Mouse (Mus musculus): Measurements from ENCODE around the gene Slc22a7. TPM values are rescaled to one million over a fixed set of nuclear protein-coding genes. Genes with fewer than 3 reads are reported as not detected.

Slc22a7 gene
- not detected in 2 replicates for polyA plus RNA-seq (2014; fragmentation: Nextera tagmentation; extraction: Ambion mirVana)

DNA sequence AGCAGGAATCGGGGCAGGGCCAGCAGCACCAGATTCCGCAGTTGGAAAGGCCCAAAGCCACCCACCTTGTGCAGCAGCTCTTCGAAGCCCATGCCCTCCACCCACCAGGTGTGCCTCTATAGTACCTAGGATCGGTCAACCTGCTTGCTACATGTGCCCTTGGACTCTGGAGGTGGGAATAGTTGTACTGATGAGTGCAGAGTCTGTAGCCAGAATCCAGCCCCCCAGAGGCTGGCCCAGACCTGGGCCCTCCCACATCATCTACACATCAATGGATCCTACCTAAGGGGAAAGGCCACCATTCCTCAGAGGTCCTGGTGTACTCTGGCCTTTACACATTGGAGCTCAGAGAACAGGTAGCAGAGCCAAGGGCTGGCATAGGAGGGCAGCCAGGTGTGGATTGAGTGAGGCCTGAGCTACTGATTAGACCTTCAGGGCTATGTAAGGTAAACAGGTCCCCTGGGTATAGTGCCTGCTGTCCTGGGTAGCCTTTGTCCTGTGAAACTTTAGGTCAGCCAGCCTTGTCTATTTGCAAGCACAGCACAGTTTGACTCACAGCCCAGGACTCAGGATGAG is at the start of gene Slc22a7:
TSS of gene Slc22a7 (minus strand) at position 160 of the 576 bp plus-strand sequence.
- Histone ChIP-seq H3K27me3 (replicated peaks; ENCODE audit: control insufficient read depth, insufficient read depth, low read length) (peaks cover 17% of the 10 kb centered on the region), H3K9ac (ENCODE audit: low read depth, low read length) (0 out of 2 replicates have a peak within 1 kb of the TSS, but pooled peaks have one; percentile 25), H3K36me3 (ENCODE audit: control insufficient read depth, insufficient read depth, low read length) (no peaks in the 10 kb centered on the region), H3K4me2 (ENCODE audit: low read depth, low read length) (no peak within 1 kb of the TSS), H3K27ac (replicated peaks; ENCODE audit: low read depth, low read length) (no peak within 1 kb of the TSS), H3K4me3 (ENCODE audit: low read depth, low read length) (no peak within 1 kb of the TSS), H3K9me3 (ENCODE audit: control insufficient read depth, low read length) (no peaks in the 10 kb centered on the region), H3K4me1 (ENCODE audit: control insufficient read depth, insufficient read depth, low read length) (peaks cover 5% of the 10 kb centered on the region; the same call in 1 of the 2 replicates)
- no peak for DNase-seq (ENCODE audit: low spot score)
- 78% methylated on average over 4 of the region's 4 CpGs for WGBS
- ATAC-seq (ENCODE audit: low read depth): no peak

DNA sequence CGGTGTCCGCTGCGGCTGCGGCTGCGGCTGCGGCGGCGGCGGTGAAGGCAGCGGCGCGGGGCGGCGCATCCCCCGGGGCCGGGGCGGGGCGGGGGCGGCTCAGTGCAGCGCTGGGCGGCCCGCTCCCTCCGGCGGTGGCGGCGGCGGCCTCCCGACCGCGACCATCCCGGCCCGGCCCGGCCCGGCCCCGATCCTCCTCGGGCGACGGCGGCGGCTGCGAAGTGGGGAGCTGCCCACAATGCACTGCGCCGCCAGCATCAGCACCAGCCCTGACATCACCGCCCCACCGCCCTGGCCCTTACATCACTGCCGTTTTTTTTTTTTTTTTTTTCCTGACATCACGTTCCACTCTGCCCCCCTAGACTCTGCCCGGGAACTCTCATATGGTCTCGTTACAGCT is 49.2 kb upstream of the Slc22a7 start, which contains the start of gene Ttbk1:
TSS of gene Ttbk1 (minus strand) at position 245 of the 400 bp plus-strand sequence.
- 4% methylated on average over 3 of the region's 49 CpGs for WGBS

DNA sequence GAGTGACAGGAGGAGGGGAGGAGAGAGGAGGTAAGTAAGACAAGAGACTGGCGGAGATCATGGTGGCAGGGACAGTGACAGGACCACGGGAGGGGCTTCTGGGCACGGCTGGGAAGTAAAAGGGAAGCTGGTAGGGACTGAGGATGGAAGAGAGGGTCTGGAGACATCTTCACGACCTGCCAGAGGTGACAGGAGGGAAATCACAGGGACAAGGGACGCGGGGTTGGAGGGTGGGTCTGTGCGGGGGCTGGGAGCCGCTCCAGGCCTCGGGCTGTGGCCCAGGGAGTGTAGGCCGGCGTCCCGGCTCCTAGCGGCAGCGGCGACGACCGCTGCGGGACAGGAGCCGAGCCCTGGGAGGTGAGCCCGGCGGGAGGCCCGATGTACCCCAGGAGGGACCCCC is 48.7 kb upstream of the Slc22a7 start:
- Histone ChIP-seq H3K4me1 (ENCODE audit: control insufficient read depth, insufficient read depth, low read length) (no peaks in the 10 kb centered on the region), H3K4me2 (ENCODE audit: low read depth, low read length) (peak overlapping the region; percentile 59), H3K36me3 (ENCODE audit: control insufficient read depth, insufficient read depth, low read length) (no peaks in the 10 kb centered on the region), H3K27me3 (replicated peaks; ENCODE audit: control insufficient read depth, insufficient read depth, low read length) (peaks cover 63% of the 10 kb centered on the region), H3K4me3 (ENCODE audit: low read depth, low read length) (peak overlapping the region; percentile 38), H3K9me3 (ENCODE audit: control insufficient read depth, low read length) (no peaks in the 10 kb centered on the region), H3K27ac (replicated peaks; ENCODE audit: low read depth, low read length) (no peak overlapping the region), H3K9ac (ENCODE audit: low read depth, low read length) (peak overlapping the region; percentile 58)
- 6% methylated on average over 7 of the region's 22 CpGs for WGBS
- ATAC-seq (ENCODE audit: low read depth) (no peak), DNase-seq (ENCODE audit: low spot score) (no peak)

More for the DNA sequence above, 49.2 kb upstream of the Slc22a7 start, which contains the start of gene Ttbk1:
- no peak for DNase-seq (ENCODE audit: low spot score)
- Histone ChIP-seq H3K27ac (replicated peaks; ENCODE audit: low read depth, low read length) (no peak within 1 kb of the TSS), H3K4me3 (ENCODE audit: low read depth, low read length) (peak within 1 kb of the TSS; percentile 38), H3K4me1 (ENCODE audit: control insufficient read depth, insufficient read depth, low read length) (no peaks in the 10 kb centered on the region), H3K27me3 (replicated peaks; ENCODE audit: control insufficient read depth, insufficient read depth, low read length) (peaks cover 63% of the 10 kb centered on the region), H3K9ac (ENCODE audit: low read depth, low read length) (peak within 1 kb of the TSS; percentile 58), H3K36me3 (ENCODE audit: control insufficient read depth, insufficient read depth, low read length) (no peaks in the 10 kb centered on the region), H3K9me3 (ENCODE audit: control insufficient read depth, low read length) (no peaks in the 10 kb centered on the region), H3K4me2 (ENCODE audit: low read depth, low read length) (peak within 1 kb of the TSS; percentile 59)
- peak; percentile 53; the same call in 1 of the 2 replicates for ATAC-seq (ENCODE audit: low read depth)

DNA sequence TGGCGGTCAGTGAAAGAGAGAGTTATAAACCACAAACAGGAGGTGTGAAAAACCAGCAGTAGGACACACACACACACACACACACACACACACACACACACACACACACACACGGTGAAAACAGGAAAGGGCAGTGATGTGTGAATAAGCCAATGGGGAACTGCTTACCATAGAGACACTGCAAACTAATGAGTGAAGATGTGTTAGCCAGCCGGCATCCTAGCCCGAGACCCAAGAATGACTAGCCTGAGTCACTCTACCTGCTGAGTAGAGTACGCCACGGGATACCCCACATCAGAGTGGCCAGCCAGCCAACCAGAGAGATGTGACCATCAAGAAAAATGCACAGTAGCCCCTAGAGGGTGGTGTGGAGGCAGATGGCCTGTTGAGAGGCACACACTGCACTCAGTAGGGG is 46.2 kb upstream of the Slc22a7 start:
- DNase-seq (ENCODE audit: low spot score) (no peak), ATAC-seq (ENCODE audit: low read depth) (no peak)
- Histone ChIP-seq H3K36me3 (ENCODE audit: control insufficient read depth, insufficient read depth, low read length) (no peaks in the 10 kb centered on the region), H3K9ac (ENCODE audit: low read depth, low read length) (no peak overlapping the region), H3K4me1 (ENCODE audit: control insufficient read depth, insufficient read depth, low read length) (no peaks in the 10 kb centered on the region), H3K4me2 (ENCODE audit: low read depth, low read length) (peak overlapping the region; percentile 53), H3K27me3 (replicated peaks; ENCODE audit: control insufficient read depth, insufficient read depth, low read length) (peaks cover 65% of the 10 kb centered on the region), H3K27ac (replicated peaks; ENCODE audit: low read depth, low read length) (no peak overlapping the region), H3K4me3 (ENCODE audit: low read depth, low read length) (no peak overlapping the region), H3K9me3 (ENCODE audit: control insufficient read depth, low read length) (no peaks in the 10 kb centered on the region)
- WGBS: 9% methylated on average over 6 of the region's 6 CpGs

DNA sequence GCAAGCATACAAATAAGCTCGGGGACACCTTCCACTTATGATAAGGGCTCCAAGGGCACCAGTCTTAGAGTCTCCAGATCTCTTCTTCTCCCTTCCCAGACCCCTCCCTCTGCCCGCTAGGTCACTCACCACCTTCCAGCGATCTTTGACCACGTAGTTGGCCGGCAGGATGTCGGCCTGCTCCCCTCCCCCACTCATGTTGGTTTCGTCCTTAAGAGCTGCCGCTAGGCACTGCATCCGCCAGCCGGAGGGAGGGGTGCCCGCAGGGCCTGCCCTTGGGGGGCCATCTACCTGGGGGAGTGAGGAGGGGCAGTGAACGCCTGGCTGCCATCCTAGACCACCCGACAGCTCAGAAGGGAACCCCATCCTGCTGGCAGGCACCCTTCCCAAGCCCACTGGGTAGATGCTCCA is 45.8 kb upstream of the Slc22a7 start:
- Histone ChIP-seq H3K9ac (ENCODE audit: low read depth, low read length) (0 out of 2 replicates have a peak overlapping the region, but pooled peaks have one; percentile 14), H3K4me2 (ENCODE audit: low read depth, low read length) (peak overlapping the region; percentile 53), H3K4me3 (ENCODE audit: low read depth, low read length) (peak overlapping the region; percentile 23), H3K27me3 (replicated peaks; ENCODE audit: control insufficient read depth, insufficient read depth, low read length) (peaks cover 65% of the 10 kb centered on the region), H3K27ac (replicated peaks; ENCODE audit: low read depth, low read length) (no peak overlapping the region), H3K36me3 (ENCODE audit: control insufficient read depth, insufficient read depth, low read length) (no peaks in the 10 kb centered on the region), H3K9me3 (ENCODE audit: control insufficient read depth, low read length) (no peaks in the 10 kb centered on the region), H3K4me1 (ENCODE audit: control insufficient read depth, insufficient read depth, low read length) (no peaks in the 10 kb centered on the region)
- 1% methylated on average over 13 of the region's 13 CpGs for WGBS
- ATAC-seq (ENCODE audit: low read depth) (no peak), DNase-seq (ENCODE audit: low spot score) (no peak)

DNA sequence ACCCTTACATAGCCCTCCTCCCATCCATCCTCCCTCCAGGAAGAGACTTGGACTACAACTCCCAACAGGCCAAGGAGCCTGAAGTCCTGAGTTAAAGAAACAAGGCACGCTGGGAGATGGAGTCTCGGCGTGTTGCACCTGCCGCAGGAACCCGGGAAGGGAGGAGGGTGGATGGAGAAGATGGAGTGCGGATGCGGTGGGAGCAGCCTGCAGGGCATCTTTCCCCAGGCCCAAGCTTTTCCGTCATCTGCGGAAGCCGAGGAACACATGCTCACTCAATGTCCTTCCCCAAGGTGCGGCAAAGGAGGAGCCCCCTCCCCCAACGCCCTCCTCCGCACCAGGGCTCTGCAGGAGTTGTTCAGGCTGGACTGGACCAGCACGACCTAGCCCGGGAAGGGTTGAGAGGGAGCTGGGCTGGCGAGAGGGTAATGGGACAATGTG is 45.3 kb upstream of the Slc22a7 start:
- Histone ChIP-seq H3K4me1 (ENCODE audit: control insufficient read depth, insufficient read depth, low read length) (no peaks in the 10 kb centered on the region), H3K27ac (replicated peaks; ENCODE audit: low read depth, low read length) (no peak overlapping the region), H3K4me3 (ENCODE audit: low read depth, low read length) (peak overlapping the region; percentile 23), H3K36me3 (ENCODE audit: control insufficient read depth, insufficient read depth, low read length) (no peaks in the 10 kb centered on the region), H3K9me3 (ENCODE audit: control insufficient read depth, low read length) (no peaks in the 10 kb centered on the region), H3K9ac (ENCODE audit: low read depth, low read length) (0 out of 2 replicates have a peak overlapping the region, but pooled peaks have one; percentile 14), H3K27me3 (replicated peaks; ENCODE audit: control insufficient read depth, insufficient read depth, low read length) (peaks cover 61% of the 10 kb centered on the region), H3K4me2 (ENCODE audit: low read depth, low read length) (peak overlapping the region; percentile 53)
- 0 out of 2 replicates have a peak, but pooled peaks have one; percentile 19 for ATAC-seq (ENCODE audit: low read depth)
- DNase-seq (ENCODE audit: low spot score): peak; percentile 57
- 1% methylated on average over 16 of the region's 16 CpGs for WGBS

DNA sequence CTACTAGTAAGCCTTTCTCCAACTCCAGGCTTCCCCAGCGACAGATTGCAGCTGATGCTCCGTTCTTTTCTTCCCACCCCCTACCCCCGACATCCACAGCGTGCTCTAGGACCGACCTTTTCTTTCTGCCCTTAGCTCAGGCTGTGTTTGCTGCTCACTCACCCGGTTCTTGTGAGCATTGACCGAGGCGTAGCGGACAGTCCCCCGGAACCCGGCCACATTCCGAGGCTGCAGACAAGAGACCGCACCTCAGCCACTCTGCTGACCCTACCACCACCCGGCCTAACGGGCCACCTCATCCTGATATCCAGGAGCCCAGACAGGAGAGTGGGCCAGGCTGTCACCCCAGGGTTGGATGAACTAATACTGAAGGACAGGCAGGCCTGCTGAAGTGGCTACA is 39.0 kb upstream of the Slc22a7 start:
- Histone ChIP-seq H3K9ac (ENCODE audit: low read depth, low read length) (no peak overlapping the region), H3K4me3 (ENCODE audit: low read depth, low read length) (no peak overlapping the region), H3K4me2 (ENCODE audit: low read depth, low read length) (no peak overlapping the region), H3K4me1 (ENCODE audit: control insufficient read depth, insufficient read depth, low read length) (no peaks in the 10 kb centered on the region), H3K36me3 (ENCODE audit: control insufficient read depth, insufficient read depth, low read length) (no peaks in the 10 kb centered on the region), H3K9me3 (ENCODE audit: control insufficient read depth, low read length) (no peaks in the 10 kb centered on the region), H3K27me3 (replicated peaks; ENCODE audit: control insufficient read depth, insufficient read depth, low read length) (peaks cover 2% of the 10 kb centered on the region; the same call in 1 of the 2 replicates), H3K27ac (replicated peaks; ENCODE audit: low read depth, low read length) (no peak overlapping the region)
- WGBS: 87% methylated on average over 15 of the region's 15 CpGs
- DNase-seq (ENCODE audit: low spot score): no peak
- no peak for ATAC-seq (ENCODE audit: low read depth)

DNA sequence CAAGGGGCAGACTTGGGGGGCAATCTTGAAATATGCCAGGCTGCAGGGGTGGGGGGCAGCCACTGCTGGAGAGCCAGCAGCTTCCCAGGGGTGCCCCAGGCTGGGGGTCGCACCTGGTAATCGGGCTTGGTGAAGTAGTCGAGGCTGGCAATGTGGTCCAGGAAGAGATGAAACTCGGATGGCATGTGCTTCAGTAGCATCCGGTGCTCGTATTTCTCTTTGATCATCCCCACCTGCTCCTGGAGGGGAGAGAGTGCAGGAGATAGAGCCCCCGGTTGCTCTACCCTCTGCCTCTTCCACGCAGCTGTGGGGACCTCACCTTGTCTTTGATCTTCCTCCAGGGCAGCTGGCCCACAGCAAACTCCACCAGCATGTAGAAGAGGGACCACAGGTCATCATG is 38.3 kb upstream of the Slc22a7 start:
- Histone ChIP-seq H3K9me3 (ENCODE audit: control insufficient read depth, low read length) (no peaks in the 10 kb centered on the region), H3K4me1 (ENCODE audit: control insufficient read depth, insufficient read depth, low read length) (no peaks in the 10 kb centered on the region), H3K36me3 (ENCODE audit: control insufficient read depth, insufficient read depth, low read length) (no peaks in the 10 kb centered on the region), H3K9ac (ENCODE audit: low read depth, low read length) (no peak overlapping the region), H3K4me2 (ENCODE audit: low read depth, low read length) (no peak overlapping the region), H3K27ac (replicated peaks; ENCODE audit: low read depth, low read length) (no peak overlapping the region), H3K4me3 (ENCODE audit: low read depth, low read length) (no peak overlapping the region), H3K27me3 (replicated peaks; ENCODE audit: control insufficient read depth, insufficient read depth, low read length) (no peaks in the 10 kb centered on the region; the same call in 1 of the 2 replicates)
- WGBS: 60% methylated on average over 8 of the region's 8 CpGs
- DNase-seq (ENCODE audit: low spot score) (no peak), ATAC-seq (ENCODE audit: low read depth) (no peak)

DNA sequence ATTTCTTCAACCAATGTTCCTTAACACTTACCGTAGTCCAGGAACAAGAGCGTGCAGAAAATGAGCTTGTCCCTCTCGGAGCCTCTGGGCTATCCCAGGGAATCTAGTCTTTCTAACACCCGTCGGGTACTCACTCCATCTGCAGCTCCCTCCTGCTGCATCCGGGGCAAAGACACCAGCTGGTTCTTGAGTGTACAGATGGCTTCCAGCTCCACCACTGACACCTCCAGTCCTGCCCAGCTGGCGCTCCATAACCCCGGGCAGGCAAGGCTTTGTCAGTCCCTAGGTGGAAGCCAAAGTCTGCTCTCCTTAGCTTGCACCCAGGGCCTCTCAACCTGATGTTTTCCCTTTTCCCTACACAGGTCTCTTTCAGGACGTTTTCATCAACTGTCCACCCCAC is 29.6 kb upstream of the Slc22a7 start:
- H3K27me3 ChIP-seq (replicated peaks; ENCODE audit: control insufficient read depth, insufficient read depth, low read length): no peaks in the 10 kb centered on the region
- H3K4me1 ChIP-seq (ENCODE audit: control insufficient read depth, insufficient read depth, low read length): no peaks in the 10 kb centered on the region
- H3K36me3 ChIP-seq (ENCODE audit: control insufficient read depth, insufficient read depth, low read length): no peaks in the 10 kb centered on the region
- WGBS: 59% methylated on average over 9 of the region's 9 CpGs
- H3K4me3 ChIP-seq (ENCODE audit: low read depth, low read length): no peak overlapping the region
- ATAC-seq (ENCODE audit: low read depth) (no peak), DNase-seq (ENCODE audit: low spot score) (no peak)
- H3K9ac ChIP-seq (ENCODE audit: low read depth, low read length): no peak overlapping the region
- H3K4me2 ChIP-seq (ENCODE audit: low read depth, low read length): no peak overlapping the region
- no peaks in the 10 kb centered on the region for H3K9me3 ChIP-seq (ENCODE audit: control insufficient read depth, low read length)
- H3K27ac ChIP-seq (replicated peaks; ENCODE audit: low read depth, low read length): no peak overlapping the region
